Mouse (Mus musculus) embryonic facial prominence, embryonic 15.5 days (tissue): ENCODE measurements around the gene Dnah9. TPM values are rescaled to one million over a fixed set of nuclear protein-coding genes. Genes with fewer than 3 reads are reported as not detected.
A peak's percentile ranks its signal among the peaks of the same experiment; 100 is the strongest.

ENCODE experiments used
- ATAC-seq: fragments of 200-750 bp; cut with Nextera tagmentation; 2 replicates; pipeline ENCODE4 v1.8.0; 2017; ENCODE audit warnings: low read depth, moderate TSS enrichment; ENCODE audit not compliant: insufficient number of reproducible peaks, low FRiP score, low TSS enrichment
- H3K27ac ChIP-seq: fragments of 300-500 bp; sonication (generic); replicated peaks from 2 replicates; pipeline ENCODE4 v1.5.1; 2015; ENCODE audit warnings: mild to moderate bottlenecking, inconsistent platforms
- H3K27me3 ChIP-seq: fragments of 300-500 bp; sonication (generic); 2 replicates; pipeline ENCODE4 v1.6.1; 2015; ENCODE audit warnings: inconsistent platforms
- H3K36me3 ChIP-seq: fragments of 300-500 bp; sonication (generic); 2 replicates; pipeline ENCODE4 v1.6.1; 2015; ENCODE audit warnings: mild to moderate bottlenecking, inconsistent platforms
- H3K4me1 ChIP-seq: fragments of 300-500 bp; sonication (generic); 2 replicates; pipeline ENCODE4 v1.6.1; 2015; ENCODE audit warnings: inconsistent platforms
- H3K4me2 ChIP-seq: fragments of 300-500 bp; sonication (generic); replicated peaks from 2 replicates; pipeline ENCODE4 v1.6.1; 2015; ENCODE audit warnings: mild to moderate bottlenecking, inconsistent platforms
- H3K4me3 ChIP-seq: fragments of 300-500 bp; sonication (generic); replicated peaks from 2 replicates; pipeline ENCODE4 v1.5.1; 2015; ENCODE audit warnings: mild to moderate bottlenecking, inconsistent platforms
- H3K9ac ChIP-seq: fragments of 300-500 bp; sonication (generic); 2 replicates; pipeline ENCODE4 v1.6.1; 2015; ENCODE audit warnings: inconsistent platforms
- H3K9me3 ChIP-seq: fragments of 300-500 bp; sonication (generic); replicated peaks from 2 replicates; pipeline ENCODE4 v1.6.1; 2016; ENCODE audit warnings: inconsistent platforms
- WGBS: fragments of 180-500 bp; shearing (Covaris S2); methylation state at CpG from one replicate; pipeline ENCODE4 v1.1.7; 2015; 5-methylcytosine and 5-hydroxymethylcytosine counted together
- polyA plus RNA-seq: library from polyadenylated mRNA; unstranded; fragments of >200 nt; fragmentation: Nextera tagmentation; extraction: Ambion mirVana; gene quantifications from 2 replicates; pipeline ENCODE4 v1.2.1, GENCODE M21; 2015

Gene Dnah9
- polyA plus RNA-seq, 1 experiment from 2014 or later = 0.84 TPM

DNA sequence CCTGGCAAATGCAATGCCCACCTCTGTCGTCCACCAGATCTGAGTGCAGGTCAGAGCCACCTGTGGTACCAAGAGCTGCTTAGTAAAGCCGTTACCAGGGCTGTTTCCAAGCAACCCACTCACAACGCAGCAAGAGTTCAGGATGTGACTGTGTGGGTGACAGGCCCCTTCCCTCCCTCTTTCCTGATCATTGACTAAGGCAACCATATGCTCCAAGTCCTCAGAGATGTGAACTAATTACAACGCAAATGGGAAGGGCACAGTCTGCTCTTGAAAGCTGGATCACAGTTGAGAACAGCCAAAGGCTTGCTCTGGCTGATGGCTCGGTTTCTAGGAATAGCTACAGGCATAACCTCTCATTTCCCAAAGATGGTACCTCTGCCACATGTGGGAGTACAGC is 95.4 kb downstream of the Dnah9 start:
- Histone ChIP-seq H3K9ac (no peak overlapping the region), H3K4me2 (no peak overlapping the region)
- 80% methylated on average over 5 of the region's 5 CpGs for WGBS

GRCm38 (mm10) chr11:66058956-66059355 is 109.4 kb downstream of the Dnah9 start:
- Histone ChIP-seq H3K27me3 (no peaks in the 10 kb centered on the region), H3K4me1 (no peaks in the 10 kb centered on the region), H3K9me3 (no peaks in the 10 kb centered on the region), H3K36me3 (no peaks in the 10 kb centered on the region), H3K4me3 (no peak overlapping the region), H3K9ac (no peak overlapping the region), H3K27ac (no peak overlapping the region), H3K4me2 (no peak overlapping the region)
- no peak for ATAC-seq
- WGBS = 53% methylated on average over 3 of the region's 3 CpGs

More for the DNA sequence above, 95.4 kb downstream of the Dnah9 start:
- Histone ChIP-seq H3K4me3 (no peak overlapping the region), H3K9me3 (no peaks in the 10 kb centered on the region), H3K36me3 (no peaks in the 10 kb centered on the region), H3K4me1 (no peaks in the 10 kb centered on the region), H3K27ac (no peak overlapping the region), H3K27me3 (no peaks in the 10 kb centered on the region)
- no peak for ATAC-seq

DNA sequence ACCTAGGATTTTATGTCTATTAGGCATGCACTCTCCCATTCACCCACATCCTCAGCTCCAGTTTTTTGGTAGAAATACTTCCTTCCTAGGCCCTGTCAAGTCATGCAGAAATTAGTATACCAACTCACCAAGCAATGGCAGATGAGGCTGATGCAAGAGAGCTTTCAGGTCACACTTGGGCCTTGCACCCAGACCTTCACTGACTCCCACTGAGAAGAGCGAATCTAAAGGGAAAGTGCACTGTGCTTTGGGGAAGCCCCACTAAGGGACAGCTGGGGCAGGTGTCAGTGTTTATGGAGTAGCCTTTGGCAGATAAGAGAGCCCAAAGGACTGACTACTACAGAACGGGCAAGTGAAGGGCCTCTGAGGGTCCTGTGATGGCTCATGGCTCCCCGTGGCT is 117.1 kb downstream of the Dnah9 start:
- WGBS = 81% methylated on average over 3 of the region's 3 CpGs

DNA sequence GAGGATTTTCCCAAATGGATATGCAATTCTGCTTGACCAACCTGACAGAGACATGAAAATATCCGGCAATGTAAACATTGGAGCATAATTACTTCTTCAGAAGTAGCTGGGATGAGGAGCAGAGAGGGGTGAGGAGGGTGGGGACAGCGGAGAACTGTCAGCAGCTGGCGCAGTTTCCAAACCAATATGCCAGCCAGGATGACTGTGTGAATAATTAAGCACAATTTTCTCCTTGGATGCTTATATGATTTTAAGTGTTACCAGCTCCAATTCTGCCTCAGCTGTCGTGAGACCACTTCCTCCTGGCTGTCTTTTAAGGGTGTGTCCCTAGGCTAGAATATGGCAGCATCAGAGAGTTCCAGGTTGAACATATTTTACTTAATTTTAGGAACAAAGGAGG is 119.2 kb downstream of the Dnah9 start:
- H3K4me2 ChIP-seq = no peak overlapping the region
- no peak overlapping the region for H3K27ac ChIP-seq
- H3K4me3 ChIP-seq = no peak overlapping the region
- H3K36me3 ChIP-seq = no peaks in the 10 kb centered on the region
- H3K4me1 ChIP-seq = no peaks in the 10 kb centered on the region
- H3K27me3 ChIP-seq = 0 out of 2 replicates have a peak, but pooled peaks cover 2% of the 10 kb centered on the region
- H3K9ac ChIP-seq = no peak overlapping the region
- ATAC-seq = no peak
- 54% methylated on average over 4 of the region's 4 CpGs for WGBS
- H3K9me3 ChIP-seq = no peaks in the 10 kb centered on the region

More for the DNA sequence above, 117.1 kb downstream of the Dnah9 start:
- no peaks in the 10 kb centered on the region for H3K36me3 ChIP-seq
- ATAC-seq = no peak
- H3K27ac ChIP-seq = no peak overlapping the region
- no peak overlapping the region for H3K4me2 ChIP-seq
- H3K9ac ChIP-seq = no peak overlapping the region
- H3K4me3 ChIP-seq = no peak overlapping the region
- no peaks in the 10 kb centered on the region for H3K27me3 ChIP-seq
- H3K9me3 ChIP-seq = no peaks in the 10 kb centered on the region
- H3K4me1 ChIP-seq = no peaks in the 10 kb centered on the region

GRCm38 (mm10) chr11:66046594-66047193 is 121.7 kb downstream of the Dnah9 start:
- Histone ChIP-seq H3K4me2 (no peak overlapping the region), H3K9me3 (no peaks in the 10 kb centered on the region), H3K4me1 (0 out of 2 replicates have a peak, but pooled peaks cover 3% of the 10 kb centered on the region), H3K4me3 (no peak overlapping the region), H3K9ac (no peak overlapping the region), H3K27me3 (0 out of 2 replicates have a peak, but pooled peaks cover 2% of the 10 kb centered on the region), H3K36me3 (no peaks in the 10 kb centered on the region), H3K27ac (no peak overlapping the region)
- WGBS = 55% methylated on average over 4 of the region's 4 CpGs
- no peak for ATAC-seq

GRCm38 (mm10) chr11:66043635-66044034 is 124.7 kb downstream of the Dnah9 start:
- no peaks in the 10 kb centered on the region for H3K36me3 ChIP-seq
- no peak overlapping the region for H3K4me3 ChIP-seq
- H3K27ac ChIP-seq = no peak overlapping the region
- 13% methylated on average over 6 of the region's 6 CpGs for WGBS
- peak overlapping the region; percentile 19; the same call in 1 of the 2 replicates for H3K4me2 ChIP-seq
- H3K9me3 ChIP-seq = no peaks in the 10 kb centered on the region
- 0 out of 2 replicates have a peak, but pooled peaks cover 2% of the 10 kb centered on the region for H3K27me3 ChIP-seq
- no peak for ATAC-seq
- H3K4me1 ChIP-seq = 0 out of 2 replicates have a peak, but pooled peaks cover 3% of the 10 kb centered on the region
- no peak overlapping the region for H3K9ac ChIP-seq

GRCm38 (mm10) chr11:66042531-66042930 is 125.8 kb downstream of the Dnah9 start:
- WGBS = 75% methylated on average over 2 of the region's 2 CpGs

GRCm38 (mm10) chr11:66025728-66026127 is 142.6 kb downstream of the Dnah9 start:
- 69% methylated on average over 1 of the region's 1 CpGs for WGBS
- no peaks in the 10 kb centered on the region for H3K9me3 ChIP-seq
- H3K27ac ChIP-seq = no peak overlapping the region
- no peaks in the 10 kb centered on the region for H3K36me3 ChIP-seq
- H3K4me2 ChIP-seq = no peak overlapping the region
- no peaks in the 10 kb centered on the region for H3K27me3 ChIP-seq
- H3K9ac ChIP-seq = no peak overlapping the region
- H3K4me3 ChIP-seq = no peak overlapping the region
- no peak; the same call in 1 of the 2 replicates for ATAC-seq
- H3K4me1 ChIP-seq = no peaks in the 10 kb centered on the region

More at GRCm38 (mm10) chr11:66042531-66042930, 125.8 kb downstream of the Dnah9 start:
- H3K4me2 ChIP-seq = no peak overlapping the region
- 0 out of 2 replicates have a peak, but pooled peaks cover 2% of the 10 kb centered on the region for H3K27me3 ChIP-seq
- H3K9ac ChIP-seq = no peak overlapping the region
- H3K4me1 ChIP-seq = 0 out of 2 replicates have a peak, but pooled peaks cover 3% of the 10 kb centered on the region
- no peaks in the 10 kb centered on the region for H3K36me3 ChIP-seq
- no peak overlapping the region for H3K27ac ChIP-seq
- H3K4me3 ChIP-seq = no peak overlapping the region
- no peaks in the 10 kb centered on the region for H3K9me3 ChIP-seq
- no peak for ATAC-seq

GRCm38 (mm10) chr11:65975871-65976270 is 192.5 kb downstream of the Dnah9 start:
- no peak overlapping the region for H3K9ac ChIP-seq
- no peaks in the 10 kb centered on the region for H3K4me1 ChIP-seq
- WGBS = 52% methylated on average over 3 of the region's 3 CpGs
- no peak overlapping the region for H3K4me3 ChIP-seq
- no peaks in the 10 kb centered on the region for H3K36me3 ChIP-seq
- H3K27me3 ChIP-seq = no peaks in the 10 kb centered on the region
- H3K9me3 ChIP-seq = no peaks in the 10 kb centered on the region
- no peak for ATAC-seq
- H3K4me2 ChIP-seq = no peak overlapping the region
- H3K27ac ChIP-seq = no peak overlapping the region

- Histone ChIP-seq H3K4me1 (no peaks in the 10 kb centered on the region), H3K36me3 (no peaks in the 10 kb centered on the region), H3K27me3 (no peaks in the 10 kb centered on the region), H3K4me3 (no peak overlapping the region), H3K4me2 (no peak overlapping the region), H3K27ac (no peak overlapping the region), H3K9ac (no peak overlapping the region), H3K9me3 (no peaks in the 10 kb centered on the region)
- 80% methylated on average over 2 of the region's 2 CpGs for WGBS
- no peak for ATAC-seq
These were observed 237.6 kb downstream of the Dnah9 start for GRCm38 (mm10) chr11:65930796-65931195.

DNA sequence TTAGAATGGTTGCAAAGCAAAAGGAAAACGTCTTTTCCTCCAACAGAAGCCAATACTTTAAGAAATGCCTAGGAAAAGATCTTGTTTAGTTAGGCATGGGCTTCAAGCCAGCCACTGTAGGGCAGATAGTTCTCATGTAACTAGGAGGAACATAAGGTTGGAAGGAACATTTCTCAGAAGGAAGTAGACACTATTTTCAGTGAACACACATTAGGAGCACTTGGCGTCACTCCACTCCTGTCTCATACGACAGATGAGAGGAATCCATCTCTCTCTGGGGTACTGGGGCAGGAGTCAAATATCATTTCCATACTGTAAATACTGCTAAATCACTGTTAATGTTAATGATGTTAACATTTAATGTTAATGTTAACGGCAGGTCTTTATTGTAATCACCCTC is 238.0 kb downstream of the Dnah9 start:
- Histone ChIP-seq H3K4me3 (no peak overlapping the region), H3K36me3 (no peaks in the 10 kb centered on the region), H3K9me3 (no peaks in the 10 kb centered on the region), H3K27me3 (no peaks in the 10 kb centered on the region), H3K4me1 (no peaks in the 10 kb centered on the region), H3K4me2 (no peak overlapping the region), H3K9ac (no peak overlapping the region), H3K27ac (no peak overlapping the region)
- WGBS = 59% methylated on average over 4 of the region's 4 CpGs
- no peak for ATAC-seq

DNA sequence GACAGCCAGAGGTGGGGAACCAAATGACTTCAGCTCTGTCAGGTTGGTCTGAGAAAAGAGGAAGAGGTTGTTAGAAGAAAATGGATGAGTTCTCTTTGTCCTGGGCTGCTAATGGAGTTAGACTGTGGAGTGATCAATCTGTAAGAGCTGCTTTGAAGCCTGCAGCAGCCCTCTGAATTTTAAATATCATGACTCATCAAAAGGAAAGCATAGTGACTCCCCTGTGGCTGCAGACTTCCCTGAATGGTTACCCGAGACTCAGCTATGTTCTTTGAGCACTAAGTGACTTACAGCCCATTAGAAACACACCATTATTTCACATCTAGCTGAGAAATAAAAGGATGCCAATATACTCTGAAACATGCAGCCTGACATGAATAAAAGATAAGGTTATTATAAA is 240.4 kb downstream of the Dnah9 start:
- WGBS = 33% methylated on average over 1 of the region's 1 CpGs
- no peak overlapping the region for H3K4me3 ChIP-seq
- no peaks in the 10 kb centered on the region for H3K36me3 ChIP-seq
- no peaks in the 10 kb centered on the region for H3K4me1 ChIP-seq
- H3K4me2 ChIP-seq = no peak overlapping the region
- no peaks in the 10 kb centered on the region for H3K27me3 ChIP-seq
- no peaks in the 10 kb centered on the region for H3K9me3 ChIP-seq
- H3K9ac ChIP-seq = no peak overlapping the region
- H3K27ac ChIP-seq = no peak overlapping the region
- no peak for ATAC-seq
